Mouse (Mus musculus): ENCODE results near the gene Ppp1r1b. TPM values are rescaled to one million over a fixed set of nuclear protein-coding genes. Genes with fewer than 3 reads are reported as not detected.

The Ppp1r1b gene
- total RNA-seq, 1 experiment from 2014 or later, result 0.30 TPM

DNA sequence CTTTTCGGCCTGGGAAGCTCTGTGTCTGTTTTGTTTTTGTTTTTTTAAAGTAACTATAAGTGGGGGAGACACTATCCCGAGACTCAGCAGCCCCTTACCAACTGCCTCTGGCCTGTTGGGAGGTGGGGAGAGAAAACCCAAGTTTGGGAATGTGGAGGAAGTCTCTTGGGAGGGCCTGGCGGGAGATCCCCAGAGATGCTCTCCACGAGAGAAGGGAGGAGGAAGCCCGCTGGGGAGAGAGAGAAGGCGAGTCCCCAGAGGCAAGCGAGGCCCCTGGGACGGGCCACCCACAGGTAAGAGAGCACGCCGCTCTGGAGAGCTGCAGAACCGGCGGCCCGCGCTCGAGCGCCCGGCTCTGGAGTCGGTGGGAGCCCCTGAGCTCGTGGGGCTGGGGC, 21.5 kb upstream of the Ppp1r1b start:
- no peak for ATAC-seq (replicated peaks in 1 of 2; ENCODE audit: insufficient read depth in 1 of 2, low FRiP score in 2 of 2, low TSS enrichment in 1 of 2, low read depth in 1 of 2, poor library complexity in 2 of 2, severe bottlenecking in 2 of 2)

DNA sequence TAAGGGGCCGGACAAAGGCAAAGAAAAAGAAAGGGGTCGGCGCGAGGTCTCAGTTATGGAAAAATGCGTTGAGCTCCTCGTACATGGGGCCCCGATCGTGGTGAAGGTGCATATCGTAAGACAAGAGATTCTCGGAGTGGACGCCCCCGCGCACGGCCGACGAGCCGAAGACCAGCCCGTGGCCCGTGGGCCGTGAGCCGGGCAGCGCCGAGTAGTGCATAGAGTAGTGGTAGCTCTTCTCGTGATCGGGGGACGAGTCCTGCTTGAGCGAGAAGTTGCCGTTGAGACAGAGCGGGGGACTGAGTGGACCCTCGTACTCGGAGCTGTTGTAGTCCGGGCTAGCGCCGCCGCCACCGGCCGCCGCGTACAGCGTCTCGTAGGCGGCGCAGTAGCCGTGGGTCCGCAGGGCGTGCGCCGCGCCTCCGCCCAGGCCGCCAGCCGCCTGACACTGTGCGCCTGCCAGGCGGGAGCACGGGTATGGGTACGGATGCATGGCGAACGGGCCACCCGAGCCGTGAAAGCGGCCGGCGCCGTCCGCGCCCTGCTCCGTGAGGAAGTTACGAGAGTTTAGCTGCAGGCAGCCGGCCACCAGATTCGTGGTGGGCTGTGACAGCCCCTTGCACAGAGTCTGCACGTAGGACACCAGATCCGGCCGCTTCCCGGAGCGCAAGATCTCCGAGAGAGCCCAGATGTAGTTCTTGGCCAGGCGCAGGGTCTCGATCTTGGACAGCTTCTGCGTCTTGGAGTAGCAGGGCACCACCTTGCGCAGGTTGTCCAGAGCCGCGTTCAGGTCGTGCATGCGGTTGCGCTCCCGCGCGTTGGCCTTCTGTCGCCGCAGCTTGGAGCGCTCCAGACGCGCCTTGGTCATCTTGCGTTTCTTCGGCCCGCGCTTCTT, 20.8 kb upstream of the Ppp1r1b start:
- no peak for ATAC-seq (replicated peaks in 1 of 2; ENCODE audit: insufficient read depth in 1 of 2, low FRiP score in 2 of 2, low TSS enrichment in 1 of 2, low read depth in 1 of 2, poor library complexity in 2 of 2, severe bottlenecking in 2 of 2)

DNA sequence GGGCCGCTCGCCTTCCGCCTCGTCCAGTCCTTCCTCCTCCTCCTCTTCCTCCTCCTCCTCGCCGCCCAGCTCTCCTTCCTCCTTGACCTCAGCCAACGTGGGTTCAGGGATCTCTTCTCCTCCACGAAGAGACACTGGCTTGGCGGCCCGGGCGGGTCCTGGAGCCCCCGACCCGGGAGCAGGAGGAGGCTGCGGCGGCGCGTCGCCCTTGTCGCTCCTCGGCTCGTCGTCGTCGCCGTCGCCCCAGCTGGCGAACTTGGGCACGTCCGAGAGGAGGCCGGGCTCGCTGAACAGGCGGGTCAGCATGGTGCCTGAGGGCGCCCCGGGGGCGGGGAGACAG, 20.2 kb upstream of the Ppp1r1b start:
- ATAC-seq (replicated peaks in 1 of 2; ENCODE audit: insufficient read depth in 1 of 2, low FRiP score in 2 of 2, low TSS enrichment in 1 of 2, low read depth in 1 of 2, poor library complexity in 2 of 2, severe bottlenecking in 2 of 2), result no peak

GRCm38 (mm10) chr11:98328371-98329069, 19.7 kb upstream of the Ppp1r1b start:
- no peak for ATAC-seq (replicated peaks in 1 of 2; ENCODE audit: insufficient read depth in 1 of 2, low FRiP score in 2 of 2, low TSS enrichment in 1 of 2, low read depth in 1 of 2, poor library complexity in 2 of 2, severe bottlenecking in 2 of 2)

GRCm38 (mm10) chr11:98329081-98329959, 18.9 kb upstream of the Ppp1r1b start, which contains the start of gene Neurod2:
Neurod2 (minus strand) TSS chr11:98329648.
- ATAC-seq (replicated peaks in 1 of 2; ENCODE audit: insufficient read depth in 1 of 2, low FRiP score in 2 of 2, low TSS enrichment in 1 of 2, low read depth in 1 of 2, poor library complexity in 2 of 2, severe bottlenecking in 2 of 2), result no peak

- no peak for ATAC-seq (replicated peaks in 1 of 2; ENCODE audit: insufficient read depth in 1 of 2, low FRiP score in 2 of 2, low TSS enrichment in 1 of 2, low read depth in 1 of 2, poor library complexity in 2 of 2, severe bottlenecking in 2 of 2)
These were observed 18.1 kb upstream of the Ppp1r1b start for GRCm38 (mm10) chr11:98329960-98330744.

- ATAC-seq (replicated peaks in 1 of 2; ENCODE audit: insufficient read depth in 1 of 2, low FRiP score in 2 of 2, low TSS enrichment in 1 of 2, low read depth in 1 of 2, poor library complexity in 2 of 2, severe bottlenecking in 2 of 2), result no peak
These were observed 17.4 kb upstream of the Ppp1r1b start for GRCm38 (mm10) chr11:98330745-98331204.

DNA sequence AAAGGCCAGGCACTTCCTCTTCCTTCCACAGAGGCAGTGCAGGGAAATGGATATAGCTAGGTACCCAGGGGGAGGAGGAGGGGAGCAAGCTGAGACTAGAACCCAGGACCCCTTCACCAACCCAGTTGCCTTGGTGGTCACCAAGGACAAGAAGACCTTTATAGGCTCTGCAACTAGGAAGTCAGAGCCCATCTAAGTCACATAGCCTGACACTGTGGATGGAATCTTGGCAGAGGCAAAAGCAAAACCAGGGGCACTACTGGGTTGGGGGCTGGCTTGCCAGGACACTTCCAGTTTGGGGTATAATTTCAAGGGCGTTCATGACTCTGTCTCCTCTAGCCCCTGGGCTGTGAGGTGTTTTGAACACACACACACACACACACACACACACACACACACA, 16.8 kb upstream of the Ppp1r1b start:
- ATAC-seq (replicated peaks in 1 of 2; ENCODE audit: insufficient read depth in 1 of 2, low FRiP score in 2 of 2, low TSS enrichment in 1 of 2, low read depth in 1 of 2, poor library complexity in 2 of 2, severe bottlenecking in 2 of 2), result no peak

- ATAC-seq (replicated peaks in 1 of 2; ENCODE audit: insufficient read depth in 1 of 2, low FRiP score in 2 of 2, low TSS enrichment in 1 of 2, low read depth in 1 of 2, poor library complexity in 2 of 2, severe bottlenecking in 2 of 2), result no peak
These were observed 16.0 kb upstream of the Ppp1r1b start for GRCm38 (mm10) chr11:98332186-98332585.

GRCm38 (mm10) chr11:98332841-98333240, 15.4 kb upstream of the Ppp1r1b start:
- no peak for ATAC-seq (replicated peaks in 1 of 2; ENCODE audit: insufficient read depth in 1 of 2, low FRiP score in 2 of 2, low TSS enrichment in 1 of 2, low read depth in 1 of 2, poor library complexity in 2 of 2, severe bottlenecking in 2 of 2)

- ATAC-seq (replicated peaks in 1 of 2; ENCODE audit: insufficient read depth in 1 of 2, low FRiP score in 2 of 2, low TSS enrichment in 1 of 2, low read depth in 1 of 2, poor library complexity in 2 of 2, severe bottlenecking in 2 of 2), result no peak
These were observed 14.9 kb upstream of the Ppp1r1b start for GRCm38 (mm10) chr11:98333263-98333696.

GRCm38 (mm10) chr11:98333981-98334741, 14.0 kb upstream of the Ppp1r1b start:
- peak in 1 of 2 experiments; percentile 19; a peak in 1 of 4 replicates for ATAC-seq (replicated peaks in 1 of 2; ENCODE audit: insufficient read depth in 1 of 2, low FRiP score in 2 of 2, low TSS enrichment in 1 of 2, low read depth in 1 of 2, poor library complexity in 2 of 2, severe bottlenecking in 2 of 2)

- no peak for ATAC-seq (replicated peaks in 1 of 2; ENCODE audit: insufficient read depth in 1 of 2, low FRiP score in 2 of 2, low TSS enrichment in 1 of 2, low read depth in 1 of 2, poor library complexity in 2 of 2, severe bottlenecking in 2 of 2)
These were observed 13.0 kb upstream of the Ppp1r1b start for GRCm38 (mm10) chr11:98335250-98335649.

- ATAC-seq (replicated peaks in 1 of 2; ENCODE audit: insufficient read depth in 1 of 2, low FRiP score in 2 of 2, low TSS enrichment in 1 of 2, low read depth in 1 of 2, poor library complexity in 2 of 2, severe bottlenecking in 2 of 2), result no peak
These were observed 11.7 kb upstream of the Ppp1r1b start for GRCm38 (mm10) chr11:98336245-98337107.

DNA sequence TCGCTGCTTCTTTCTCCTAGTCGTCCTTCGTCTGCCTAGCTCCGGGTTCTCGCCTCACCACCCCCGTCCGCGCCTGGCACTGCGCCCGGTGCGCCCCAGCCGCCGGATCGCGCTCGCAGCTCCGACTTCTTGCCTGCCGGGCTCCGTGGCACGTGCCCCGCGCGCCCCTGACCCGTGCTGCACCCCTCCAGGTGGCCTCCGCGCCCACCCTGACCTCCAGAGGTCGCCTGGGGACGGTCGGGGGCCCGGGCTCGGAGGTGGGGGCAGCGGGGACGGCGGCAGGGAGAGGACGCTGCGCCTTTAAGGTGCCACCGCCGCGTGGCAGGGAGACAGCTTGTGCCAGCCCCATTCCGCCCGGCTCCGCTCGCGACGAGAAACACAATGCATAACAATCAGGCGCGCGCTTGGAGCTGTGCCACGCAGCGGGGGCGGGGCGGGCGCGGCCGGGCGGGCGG, 9.7 kb upstream of the Ppp1r1b start:
- ATAC-seq (replicated peaks in 1 of 2; ENCODE audit: insufficient read depth in 1 of 2, low FRiP score in 2 of 2, low TSS enrichment in 1 of 2, low read depth in 1 of 2, poor library complexity in 2 of 2, severe bottlenecking in 2 of 2), result no peak

All from hematopoietic stem cell, adult 5-6 weeks (primary cell).